Mouse (Mus musculus) intestine, embryonic 16.5 days (tissue): ENCODE data around the gene Igf2bp1. TPM values are rescaled to one million over a fixed set of nuclear protein-coding genes. Genes with fewer than 3 reads are reported as not detected.
A peak's percentile ranks its signal among the peaks of the same experiment; 100 is the strongest.

Source experiments
- ATAC-seq: fragments of 200-750 bp; cut with Nextera tagmentation; 2 replicates; pipeline ENCODE4 v1.8.0; 2017; ENCODE audit warnings: moderate TSS enrichment, moderate library complexity
- H3K27ac ChIP-seq: fragments of 300-500 bp; sonication (generic); 2 replicates; pipeline ENCODE4 v1.5.1; 2014; ENCODE audit warnings: mild to moderate bottlenecking, low read length
- H3K27me3 ChIP-seq: fragments of 300-500 bp; sonication (generic); replicated peaks from 2 replicates; pipeline ENCODE4 v1.6.1; 2014; ENCODE audit warnings: low read length, control low read depth, mixed read lengths; ENCODE audit not compliant: control insufficient read depth, insufficient read depth
- H3K36me3 ChIP-seq: fragments of 300-500 bp; sonication (generic); 2 replicates; pipeline ENCODE4 v1.6.1; 2014; ENCODE audit warnings: low read length, control low read depth; ENCODE audit not compliant: control insufficient read depth, insufficient read depth
- H3K4me1 ChIP-seq: fragments of 300-500 bp; sonication (generic); 2 replicates; pipeline ENCODE4 v1.6.1; 2014; ENCODE audit warnings: low read length, control low read depth, mixed read lengths; ENCODE audit not compliant: control insufficient read depth, insufficient read depth
- H3K4me2 ChIP-seq: fragments of 300-500 bp; sonication (generic); 2 replicates; pipeline ENCODE4 v1.6.1; 2014; ENCODE audit warnings: low read depth, low read length, control low read depth
- H3K4me3 ChIP-seq: fragments of 300-500 bp; sonication (generic); 2 replicates; pipeline ENCODE4 v1.5.1; 2014; ENCODE audit warnings: mild to moderate bottlenecking, low read length
- H3K9ac ChIP-seq: fragments of 300-500 bp; sonication (generic); 2 replicates; pipeline ENCODE4 v1.6.1; 2014; ENCODE audit warnings: low read depth, low read length
- H3K9me3 ChIP-seq: fragments of 300-500 bp; sonication (generic); 2 replicates; pipeline ENCODE4 v1.6.1; 2016; ENCODE audit warnings: low read length, control low read depth; ENCODE audit not compliant: control insufficient read depth
- WGBS: fragments of 180-500 bp; shearing (Covaris S2); extraction: QIAGEN DNeasy Blood & Tissue Kit; methylation state at CpG from one replicate; pipeline ENCODE4 v1.1.7; 2014; 5-methylcytosine and 5-hydroxymethylcytosine counted together
- microRNA-seq: library from miRNA; unstranded; fragments of <30 nt; microRNA quantifications from one replicate; pipeline ENCODE4, GENCODE M21; 2016
- polyA plus RNA-seq: library from polyadenylated mRNA; unstranded; fragments of >200 nt; fragmentation: Nextera tagmentation; extraction: Ambion mirVana; gene quantifications from 2 replicates; pipeline ENCODE4 v1.2.1, GENCODE M21; 2015

Igf2bp1 gene
- polyA plus RNA-seq, 1 experiment from 2014 or later, result 41.0 TPM

GRCm38 (mm10) chr11:95915006-95915710 lies 90.6 kb downstream of the Igf2bp1 start:
- Histone ChIP-seq H3K9me3 (no peaks in the 10 kb centered on the region), H3K36me3 (no peaks in the 10 kb centered on the region), H3K27me3 (peaks cover 5% of the 10 kb centered on the region), H3K4me1 (peaks cover 4% of the 10 kb centered on the region), H3K4me3 (peak overlapping the region; percentile 54), H3K9ac (peak overlapping the region; percentile 72), H3K4me2 (peak overlapping the region; percentile 48), H3K27ac (peak overlapping the region; percentile 86)
- 2% methylated on average over 28 of the region's 28 CpGs for WGBS
- ATAC-seq, result peak; percentile 54; the same call in 1 of the 2 replicates

GRCm38 (mm10) chr11:95914571-95914991 lies 91.2 kb downstream of the Igf2bp1 start, which contains the start of gene B4galnt2:
TSS of gene B4galnt2 (minus strand) at chr11:95914891.
- Histone ChIP-seq H3K4me3 (peak within 1 kb of the TSS; percentile 54), H3K4me1 (peaks cover 4% of the 10 kb centered on the region), H3K9me3 (no peaks in the 10 kb centered on the region), H3K36me3 (no peaks in the 10 kb centered on the region), H3K9ac (peak within 1 kb of the TSS; percentile 72), H3K27me3 (peaks cover 5% of the 10 kb centered on the region), H3K4me2 (peak within 1 kb of the TSS; percentile 48), H3K27ac (peak within 1 kb of the TSS; percentile 86)
- WGBS, result under 1% methylated on average over 35 of the region's 35 CpGs
- peak; percentile 73 for ATAC-seq

- WGBS, result 1% methylated on average over 14 of the region's 14 CpGs
- Histone ChIP-seq H3K27ac (peak overlapping the region; percentile 86), H3K4me3 (peak overlapping the region; percentile 54), H3K36me3 (no peaks in the 10 kb centered on the region), H3K4me2 (peak overlapping the region; percentile 48), H3K9ac (peak overlapping the region; percentile 72), H3K27me3 (peaks cover 5% of the 10 kb centered on the region), H3K4me1 (peaks cover 4% of the 10 kb centered on the region), H3K9me3 (no peaks in the 10 kb centered on the region)
- peak; percentile 36; the same call in 1 of the 2 replicates for ATAC-seq
Observed at GRCm38 (mm10) chr11:95913959-95914566, 91.7 kb downstream of the Igf2bp1 start.

GRCm38 (mm10) chr11:95911579-95911978 lies 94.2 kb downstream of the Igf2bp1 start:
- peak overlapping the region; percentile 32; the same call in 1 of the 2 replicates for H3K9ac ChIP-seq
- H3K27me3 ChIP-seq, result peaks cover 5% of the 10 kb centered on the region
- ATAC-seq, result peak; percentile 69
- H3K27ac ChIP-seq, result peak overlapping the region; percentile 76
- peak overlapping the region; percentile 35 for H3K4me2 ChIP-seq
- H3K4me3 ChIP-seq, result peak overlapping the region; percentile 27
- no peaks in the 10 kb centered on the region; the same call in 1 of the 2 replicates for H3K4me1 ChIP-seq
- H3K36me3 ChIP-seq, result no peaks in the 10 kb centered on the region
- 18% methylated on average over 7 of the region's 7 CpGs for WGBS
- H3K9me3 ChIP-seq, result no peaks in the 10 kb centered on the region

- Histone ChIP-seq H3K27ac (no peak overlapping the region), H3K4me2 (no peak overlapping the region), H3K4me3 (no peak overlapping the region), H3K4me1 (no peaks in the 10 kb centered on the region), H3K36me3 (no peaks in the 10 kb centered on the region), H3K9ac (no peak overlapping the region), H3K9me3 (no peaks in the 10 kb centered on the region), H3K27me3 (no peaks in the 10 kb centered on the region)
- no peak for ATAC-seq
- WGBS, result 80% methylated on average over 5 of the region's 5 CpGs
Observed at GRCm38 (mm10) chr11:95907805-95908524, 97.8 kb downstream of the Igf2bp1 start.

Small RNA genes within 50 kb of the gene (microRNA-seq; reads per million reads assigned to microRNA genes)
- gene Mir3063, result not detected

Other genes starting within 250 kb of the Igf2bp1 start
- 0.43 and 0.51 TPM in 2 replicates for gene Phospho1, start 181.4 kb downstream of the Igf2bp1 start, polyA plus RNA-seq
- 17.3 and 17.4 TPM in 2 replicates for gene Gngt2, start 168.7 kb downstream of the Igf2bp1 start, polyA plus RNA-seq
- gene Abi3, start 163.5 kb downstream of the Igf2bp1 start, polyA plus RNA-seq, result 8.7 and 10.3 TPM in 2 replicates
- gene B4galnt2, start 91.0 kb downstream of the Igf2bp1 start, polyA plus RNA-seq, result 41.8 and 44.3 TPM in 2 replicates
- 19.9 and 21.5 TPM in 2 replicates for gene Gip, start 18.6 kb upstream of the Igf2bp1 start, polyA plus RNA-seq
- gene Snf8, start 28.9 kb upstream of the Igf2bp1 start, polyA plus RNA-seq, result 94.3 and 97.8 TPM in 2 replicates
- 31.5 and 32.0 TPM in 2 replicates for gene Ube2z, start 59.4 kb upstream of the Igf2bp1 start, polyA plus RNA-seq
- 1,152 and 1,154 TPM in 2 replicates for gene Atp5g1, start 69.7 kb upstream of the Igf2bp1 start, polyA plus RNA-seq
- gene Calcoco2, start 106.0 kb upstream of the Igf2bp1 start, polyA plus RNA-seq, result 0.10 TPM in 2 replicates
- gene Ttll6, start 127.8 kb upstream of the Igf2bp1 start, polyA plus RNA-seq, result 0.27 and 0.51 TPM in 2 replicates
- gene Hoxb13, start 188.4 kb upstream of the Igf2bp1 start, polyA plus RNA-seq, result 1.9 and 5.1 TPM in 2 replicates